ENCODE assay signal across 8 mouse cellular contexts in the genomic region with DNA sequence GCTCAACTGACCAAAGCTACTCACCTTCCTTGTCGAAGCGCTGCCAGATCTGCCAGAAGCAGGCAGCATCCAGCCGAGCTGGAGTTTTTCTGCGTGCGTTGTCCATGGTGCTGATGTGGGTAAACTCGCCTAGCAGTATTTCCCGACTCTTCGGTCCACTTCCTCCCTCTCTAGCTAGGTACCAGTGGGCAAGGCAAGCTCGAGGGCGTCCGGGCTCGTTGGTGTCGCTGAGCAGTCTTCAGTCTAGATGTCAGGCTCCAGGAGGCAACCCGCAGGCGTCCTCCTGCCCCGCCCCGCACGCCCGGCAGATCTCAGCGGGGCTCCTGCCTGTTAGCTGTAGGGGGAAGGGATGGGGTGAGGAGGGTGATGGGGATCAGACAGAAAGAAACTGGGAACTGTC. TPM values are rescaled to one million over a fixed set of nuclear protein-coding genes. Genes with fewer than 3 reads are reported as not detected.
DNase-seq lines count a peak whose midpoint lies in the region; ATAC-seq and TF ChIP-seq lines count a peak whose summit lies in the region.

A gene (minus strand): TSS at position 287 of the 400 bp plus-strand sequence.

- no peaks in the 10 kb centered on the region for H3K9me3 ChIP-seq in embryonic facial prominence, embryonic 13.5 days
- H3K9me3 ChIP-seq in hindbrain, embryonic 13.5 days, result no peaks in the 10 kb centered on the region
- H3K9me3 ChIP-seq in limb, embryonic 12.5 days, result no peaks in the 10 kb centered on the region

- H3K4me2 ChIP-seq in embryonic facial prominence, embryonic 13.5 days, result peak within 1 kb of the TSS; percentile 30; the same call in 1 of the 2 replicates
- peak within 1 kb of the TSS; percentile 64 for H3K4me2 ChIP-seq in hindbrain, embryonic 13.5 days
- peak within 1 kb of the TSS; percentile 20; the same call in 1 of the 2 replicates for H3K4me2 ChIP-seq in limb, embryonic 12.5 days
- no peak within 1 kb of the TSS for H3K4me2 ChIP-seq in myocyte (ENCODE audit: low read depth)

- H3K4me1 ChIP-seq in embryonic facial prominence, embryonic 13.5 days, result peaks cover 4% of the 10 kb centered on the region
- peaks cover 15% of the 10 kb centered on the region for H3K4me1 ChIP-seq in hindbrain, embryonic 13.5 days (replicated peaks)
- 0 out of 2 replicates have a peak, but pooled peaks cover 3% of the 10 kb centered on the region for H3K4me1 ChIP-seq in limb, embryonic 12.5 days (replicated peaks)

- TF ChIP-seq POLR2A in myocyte (IDR thresholded peaks at IDR 0.05; ENCODE audit: insufficient read length, low read depth), result no peak

- peak within 1 kb of the TSS; percentile 22; the same call in 1 of the 2 replicates for H3K4me3 ChIP-seq in embryonic facial prominence, embryonic 13.5 days
- peak within 1 kb of the TSS; percentile 32 for H3K4me3 ChIP-seq in hindbrain, embryonic 13.5 days
- no peak within 1 kb of the TSS; the same call in 1 of the 2 replicates for H3K4me3 ChIP-seq in limb, embryonic 12.5 days (replicated peaks)
- no peak within 1 kb of the TSS for H3K4me3 ChIP-seq in myocyte

- ATAC-seq in cerebellum, adult (ENCODE audit: insufficient number of reproducible peaks, low FRiP score, low TSS enrichment), result no peak
- no peak for ATAC-seq in embryonic facial prominence, embryonic 13.5 days (ENCODE audit: insufficient number of reproducible peaks, insufficient read depth, low FRiP score, low TSS enrichment, low read depth)
- ATAC-seq in hindbrain, embryonic 13.5 days (ENCODE audit: low FRiP score), result 0 out of 2 replicates have a peak, but pooled peaks have one; percentile 61
- ATAC-seq in limb, embryonic 12.5 days (ENCODE audit: insufficient number of reproducible peaks, insufficient read depth, low FRiP score, low TSS enrichment, low read depth), result no peak

- DNase-seq in cerebellum, postnatal 10 days, result peak; percentile 32 to 53
- peak; percentile 44 for DNase-seq in Muller cell, postnatal 12 days (ENCODE audit: inconsistent ontology term)
- peak; percentile 71 for DNase-seq in thymus, postnatal 4 days

- H3K9ac ChIP-seq in embryonic facial prominence, embryonic 13.5 days, result no peak within 1 kb of the TSS
- peak within 1 kb of the TSS; percentile 64 for H3K9ac ChIP-seq in hindbrain, embryonic 13.5 days
- H3K9ac ChIP-seq in limb, embryonic 12.5 days (replicated peaks), result no peak within 1 kb of the TSS

- no peaks in the 10 kb centered on the region for H3K79me2 ChIP-seq in myocyte (ENCODE audit: control insufficient read depth, insufficient read depth)

- H3K27ac ChIP-seq in embryonic facial prominence, embryonic 13.5 days, result no peak within 1 kb of the TSS
- H3K27ac ChIP-seq in hindbrain, embryonic 13.5 days, result no peak within 1 kb of the TSS
- no peak within 1 kb of the TSS for H3K27ac ChIP-seq in limb, embryonic 12.5 days

- H3ac ChIP-seq in myocyte (ENCODE audit: control insufficient read depth, insufficient read length), result no peak within 1 kb of the TSS

- H3K27me3 ChIP-seq in embryonic facial prominence, embryonic 13.5 days, result peaks cover 44% of the 10 kb centered on the region
- H3K27me3 ChIP-seq in hindbrain, embryonic 13.5 days, result peaks cover 30% of the 10 kb centered on the region
- peaks cover 35% of the 10 kb centered on the region for H3K27me3 ChIP-seq in limb, embryonic 12.5 days
- peaks cover 6% of the 10 kb centered on the region for H3K27me3 ChIP-seq in myocyte (ENCODE audit: control insufficient read depth, insufficient read depth, insufficient read length)

- under 1% methylated on average over 20 of the region's 20 CpGs for WGBS in embryonic facial prominence, embryonic 13.5 days
- under 1% methylated on average over 20 of the region's 20 CpGs for WGBS in hindbrain, embryonic 13.5 days
- under 1% methylated on average over 20 of the region's 20 CpGs for WGBS in limb, embryonic 12.5 days

- no peaks in the 10 kb centered on the region for H3K36me3 ChIP-seq in embryonic facial prominence, embryonic 13.5 days
- no peaks in the 10 kb centered on the region for H3K36me3 ChIP-seq in hindbrain, embryonic 13.5 days
- no peaks in the 10 kb centered on the region for H3K36me3 ChIP-seq in limb, embryonic 12.5 days
- no peaks in the 10 kb centered on the region for H3K36me3 ChIP-seq in myocyte (ENCODE audit: control insufficient read depth, insufficient read depth)

TF ChIP-seq in myocyte, 11 proteins besides CTCF, POLR2A, EP300 and RAD21:
- no peak for TF ChIP-seq SRF (IDR thresholded peaks at IDR 0.05; ENCODE audit: control insufficient read depth, insufficient read length, low read depth)
- TF ChIP-seq E2F4 (IDR thresholded peaks at IDR 0.05; ENCODE audit: insufficient read depth), result no peak
- TF ChIP-seq REST (IDR thresholded peaks at IDR 0.05; ENCODE audit: insufficient read depth, insufficient read length), result peak; percentile 95
- TF ChIP-seq MYOD1 (IDR thresholded peaks at IDR 0.05; ENCODE audit: control insufficient read depth in 1 of 3, insufficient read length in 2 of 3, low read depth in 2 of 3), result no peak
- no peak for TF ChIP-seq POLR2AphosphoS2 (IDR thresholded peaks at IDR 0.05; ENCODE audit: insufficient read length, low read depth)
TF ChIP-seq in myocyte: peak in this region for 1.

RNA-seq across cellular contexts. Expression of the gene that starts here (rescaled TPM):
- polyA plus RNA-seq in embryonic facial prominence, embryonic 13.5 days (2015; fragmentation: Nextera tagmentation; extraction: Ambion mirVana), result not detected in 2 replicates
- polyA plus RNA-seq in hindbrain, embryonic 13.5 days (2015; fragmentation: Nextera tagmentation; extraction: Ambion mirVana), result 1.0 and 1.4 TPM in 2 replicates
- not detected in 2 replicates for polyA plus RNA-seq in limb, embryonic 12.5 days (2016; fragmentation: Nextera tagmentation; extraction: Ambion mirVana)
- not detected for polyA plus RNA-seq in myocyte (2012; fragmentation: generic; extraction: Trizol)

Comparison
In these comparisons a context has a peak if more than half of its experiments do, and no peak if none do; other contexts are left out.
1. H3K4me3 ChIP-seq: peak in embryonic facial prominence, embryonic 13.5 days (single experiment) and hindbrain, embryonic 13.5 days (single experiment); none in limb, embryonic 12.5 days (single experiment) and myocyte (single experiment).
2. Peak in every context shown above with its lines, with median percentiles within 50 percentile points of each other: DNase-seq.